Mouse (Mus musculus): ENCODE results near the gene Art3.
A peak's percentile ranks its signal among the peaks of the same experiment; 100 is the strongest.

Gene Art3

DNA sequence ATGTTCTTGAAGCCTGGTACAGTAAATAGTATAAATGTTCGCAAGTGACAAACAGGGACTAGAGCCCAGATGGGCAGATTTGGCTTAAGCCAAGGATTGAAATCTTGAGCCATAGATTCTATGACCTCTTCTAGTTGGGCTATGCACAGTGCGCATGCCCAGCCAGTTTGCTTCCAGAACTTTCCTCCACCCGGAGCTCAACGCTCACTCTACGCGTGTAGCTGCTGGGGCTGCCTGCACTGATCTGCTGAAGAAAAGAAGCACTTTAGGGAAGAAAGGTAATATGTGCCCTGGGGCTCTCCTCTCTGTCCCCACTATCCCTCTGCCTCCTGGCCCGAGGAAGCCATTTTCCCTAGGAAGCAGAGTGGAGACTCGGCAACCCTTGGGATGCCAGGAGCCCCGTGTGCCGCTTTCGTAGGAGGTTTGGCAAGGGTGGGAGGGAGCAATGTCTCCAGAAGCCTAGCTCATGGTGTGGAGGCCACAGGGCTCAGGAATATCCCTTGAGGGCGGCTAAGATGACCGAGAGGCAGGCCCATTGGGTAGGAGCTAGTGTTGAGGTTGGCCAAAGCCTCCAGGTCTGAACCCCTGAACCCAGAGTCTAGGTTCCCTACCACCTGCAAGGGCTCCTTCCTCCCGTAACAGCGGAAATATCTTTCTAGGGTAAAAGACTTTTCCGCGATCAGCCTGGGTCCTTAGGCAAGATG lies at the start of gene Art3:
Gene Art3 (plus strand): TSS at position 193 of the 704 bp plus-strand sequence.
- no peak for DNase-seq

DNA sequence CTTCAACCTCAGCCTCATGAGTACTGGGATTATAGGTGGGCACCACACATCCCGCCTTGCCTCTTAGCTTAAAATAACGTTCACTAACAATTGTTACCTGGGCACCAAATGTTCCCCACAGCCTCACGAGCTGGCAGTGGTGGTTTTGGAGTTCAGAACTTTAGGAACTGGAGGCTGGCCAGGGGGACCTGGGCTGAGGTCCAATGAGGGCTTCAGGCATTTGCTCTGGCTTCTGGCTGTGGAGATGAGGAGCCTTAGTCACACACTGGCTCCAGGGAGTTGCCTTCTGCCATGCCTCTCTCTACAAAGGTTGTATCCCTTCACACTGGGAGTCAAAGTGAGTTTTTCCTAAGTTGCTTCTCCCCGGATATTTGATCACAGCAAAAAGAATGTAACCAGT lies 49.1 kb upstream of the Art3 start:
- DNase-seq, result no peak

DNA sequence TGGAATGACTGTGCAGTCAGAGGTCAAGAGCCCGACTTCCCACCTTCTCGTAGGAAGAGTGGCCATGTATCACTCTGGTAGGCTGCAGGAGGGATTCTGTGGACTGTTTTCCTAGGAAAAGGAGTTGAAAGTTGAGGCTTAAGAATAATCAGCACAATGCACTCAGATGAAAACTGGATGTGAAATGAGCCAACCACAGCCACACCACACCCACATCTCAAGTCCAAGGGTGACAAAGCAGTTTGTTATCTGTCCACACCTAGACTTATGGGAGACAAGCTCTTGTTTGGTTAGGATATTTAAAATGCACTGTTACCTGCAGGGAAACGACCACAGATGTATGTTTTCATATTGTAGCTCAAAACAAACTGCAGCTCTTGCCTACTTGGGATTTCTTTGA lies 48.5 kb upstream of the Art3 start:
- DNase-seq, result no peak

DNA sequence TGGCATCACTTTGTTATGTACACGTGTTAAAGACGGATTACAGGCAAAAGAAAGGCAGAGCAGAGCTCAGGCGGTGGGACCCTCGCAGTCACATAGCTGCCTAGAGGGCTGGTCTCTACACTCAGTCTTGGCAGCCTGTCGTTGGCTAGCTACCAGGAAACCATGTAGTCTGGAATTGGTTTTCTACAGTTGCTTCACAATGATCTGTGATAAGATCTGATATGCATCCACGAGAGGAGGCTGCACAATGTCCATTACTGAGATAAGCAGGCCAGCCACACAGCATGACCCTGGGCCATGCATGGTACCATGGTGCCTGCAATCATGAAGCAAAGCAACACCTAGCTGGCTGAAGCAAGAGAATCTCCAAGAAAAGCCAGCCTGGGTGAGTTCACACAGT lies 43.8 kb upstream of the Art3 start:
- DNase-seq, result no peak

DNA sequence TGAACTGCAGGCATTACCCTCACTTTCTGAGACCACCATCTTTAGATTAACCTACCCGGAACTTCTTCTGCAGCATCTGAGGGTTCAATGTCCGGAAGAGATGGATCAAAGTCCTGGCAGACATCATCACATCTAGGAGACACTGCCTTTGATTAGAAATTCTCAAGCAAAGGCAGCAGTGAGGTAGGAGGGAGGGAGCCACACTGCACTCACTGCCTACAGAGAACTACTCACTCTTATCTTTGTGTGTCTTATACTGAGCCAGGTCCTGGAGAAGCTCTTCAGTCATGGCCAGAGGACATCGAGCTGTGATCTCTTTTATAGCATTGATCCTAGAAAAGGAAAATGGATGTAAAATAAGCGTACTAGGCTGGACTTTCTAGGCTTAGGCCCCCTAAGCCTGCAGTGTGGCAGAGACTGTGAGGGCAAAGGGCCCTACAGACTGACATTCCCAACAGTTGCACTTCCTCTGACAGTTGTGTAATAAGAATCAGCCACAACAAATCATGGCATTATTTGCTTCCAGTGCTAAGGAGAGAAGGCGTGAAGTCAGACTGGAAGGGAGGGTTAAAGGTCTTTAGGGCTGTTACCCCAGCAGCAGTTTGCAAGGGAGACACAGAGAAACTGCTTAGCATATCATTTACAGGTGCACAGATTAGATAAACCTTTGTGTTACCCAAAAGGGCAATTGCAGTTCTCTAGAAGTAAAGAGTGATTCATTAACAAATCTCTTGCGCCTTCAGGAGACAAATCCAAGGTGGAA lies 39.8 kb upstream of the Art3 start:
- peak; percentile 36 for DNase-seq

DNA sequence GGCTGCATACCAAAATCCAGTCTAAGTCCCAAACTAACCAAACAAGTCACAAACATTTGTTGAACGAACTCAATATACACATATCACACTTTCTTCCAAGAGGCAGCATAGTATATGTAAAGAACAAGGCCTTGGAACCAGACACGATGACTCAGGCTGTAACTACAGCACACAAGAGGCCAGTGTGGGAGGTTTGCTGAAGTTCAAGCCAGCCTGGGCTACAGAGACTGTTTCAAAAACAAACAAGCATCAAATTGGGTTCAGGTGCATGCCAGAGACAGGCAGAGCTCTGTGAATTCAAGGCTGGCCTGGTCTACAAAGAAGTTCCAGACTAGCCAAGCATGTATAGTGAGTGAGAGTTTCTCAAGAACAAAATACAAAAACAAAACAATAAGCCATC lies 37.1 kb upstream of the Art3 start:
- no peak for DNase-seq

DNA sequence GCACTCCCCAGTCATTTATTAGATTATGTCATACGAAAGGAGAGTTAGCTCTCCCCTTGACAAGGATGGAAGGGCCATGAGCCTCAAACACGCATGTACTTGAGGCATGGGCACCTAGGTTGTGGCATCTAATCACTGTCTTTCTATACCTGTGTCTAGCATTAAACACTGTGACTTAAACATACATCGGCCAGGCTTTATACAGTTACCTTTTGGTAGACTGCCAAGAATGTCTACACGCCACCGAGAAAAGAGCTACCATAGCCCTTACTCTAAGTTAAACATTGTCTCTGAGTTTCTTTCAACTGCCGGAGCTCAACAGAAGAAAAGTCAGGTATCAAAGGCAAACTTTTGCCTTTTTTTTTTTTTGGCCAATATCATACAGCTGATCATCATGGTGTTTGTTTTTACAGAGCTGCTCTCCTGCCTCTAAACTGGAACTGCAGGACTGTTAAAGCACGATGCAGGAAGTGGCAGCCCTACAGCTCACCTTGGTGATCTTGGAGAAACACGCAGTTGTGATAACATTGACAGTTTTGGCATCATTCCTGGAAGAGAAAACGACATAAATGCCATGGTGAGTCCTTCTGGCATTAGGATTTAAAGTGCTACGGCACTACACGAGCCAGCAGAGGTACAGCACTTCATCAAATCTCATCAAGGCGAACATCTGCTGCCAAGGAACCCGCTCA lies 29.3 kb upstream of the Art3 start:
- DNase-seq, result no peak

DNA sequence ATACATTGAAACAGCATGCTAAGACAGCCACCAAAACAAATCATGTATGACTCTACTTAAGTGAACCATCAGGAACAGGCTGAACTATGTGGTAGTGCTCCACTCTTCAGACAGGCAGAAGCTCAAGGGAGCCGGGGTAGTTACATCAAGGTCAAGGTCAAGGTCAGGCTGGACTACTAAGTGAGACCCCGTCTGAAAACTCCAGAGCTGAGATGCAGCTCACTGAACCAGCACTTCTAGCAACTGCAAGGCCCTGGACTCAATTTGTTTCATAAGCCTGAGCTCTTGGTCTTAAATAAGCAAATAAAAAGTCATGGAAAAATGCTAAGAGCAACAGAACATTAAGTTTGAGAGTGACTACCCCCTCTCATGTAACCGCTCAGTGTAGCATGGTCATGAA lies 27.3 kb upstream of the Art3 start:
- no peak for DNase-seq

DNA sequence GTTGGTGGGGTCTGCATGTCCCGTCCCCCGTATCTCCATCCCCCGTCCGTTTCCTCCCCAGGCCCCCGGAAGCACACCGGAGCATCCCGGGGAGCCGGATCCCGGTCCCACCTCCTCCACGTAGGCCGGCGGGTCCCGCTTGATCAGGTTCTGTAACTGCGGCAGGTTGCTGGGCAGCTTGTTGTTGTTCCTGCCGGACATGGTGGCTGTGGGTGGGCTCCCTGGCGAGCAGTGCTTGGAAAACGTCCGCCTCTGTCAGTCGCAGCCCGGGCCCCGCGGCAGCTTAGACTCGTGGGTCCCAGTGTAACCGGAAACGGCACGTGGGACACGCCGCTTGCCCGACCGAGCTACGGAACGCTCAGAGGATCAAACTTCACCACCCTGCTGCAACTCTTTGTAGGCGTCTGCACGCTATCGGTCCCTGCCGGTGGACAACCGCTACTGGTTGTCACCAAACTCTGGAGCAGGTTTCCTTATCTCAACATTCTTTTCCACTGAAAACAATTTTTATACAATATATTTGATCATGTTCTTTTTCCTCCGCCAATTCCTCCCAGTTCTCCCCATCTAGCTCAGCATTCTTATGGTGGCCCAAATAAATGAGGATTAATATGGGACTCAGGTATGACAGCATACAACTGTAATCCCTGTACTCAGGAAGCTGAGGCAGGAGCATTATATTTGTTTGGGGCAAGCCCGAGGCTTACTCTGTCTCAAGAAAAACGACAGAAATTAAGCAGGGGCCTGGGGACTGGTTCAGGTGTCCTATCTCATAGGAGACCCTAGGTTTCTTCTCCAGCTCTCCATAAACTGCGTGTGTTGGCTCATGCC lies 21.7 kb upstream of the Art3 start, which contains the start of gene Sdad1:
Gene Sdad1 (minus strand): TSS at position 799 of the 831 bp plus-strand sequence.
- DNase-seq, result peak; percentile 93

DNA sequence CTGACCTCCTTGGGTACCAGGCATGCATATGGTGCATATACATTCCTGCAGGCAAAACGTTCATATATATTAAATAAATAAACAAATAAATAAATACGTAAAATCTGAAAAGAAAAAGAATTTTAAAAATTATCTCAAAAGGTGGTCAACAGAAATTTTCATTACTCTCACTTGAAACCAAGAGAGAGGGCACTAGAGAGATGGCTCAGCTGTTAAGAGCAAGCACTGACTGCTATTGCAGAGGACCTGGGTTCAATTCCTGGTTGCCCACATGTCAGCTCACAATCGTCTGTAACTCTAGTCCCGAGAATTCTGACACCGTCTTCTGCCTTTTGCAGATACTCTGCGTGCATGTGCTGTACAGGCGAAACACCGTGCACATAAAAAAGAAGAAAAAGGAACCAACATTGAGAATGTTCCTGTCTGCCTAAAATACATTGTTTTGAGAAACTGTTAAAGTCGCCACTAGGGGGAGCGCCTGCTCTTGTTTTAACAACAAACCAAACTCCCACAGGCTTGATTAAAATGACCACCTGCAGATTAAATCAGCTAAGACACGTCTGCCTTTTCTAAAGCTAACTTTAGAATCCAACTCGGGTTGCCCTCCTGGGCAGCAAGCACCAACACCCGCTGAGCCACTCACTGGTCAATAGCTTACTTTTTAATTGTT lies 19.4 kb upstream of the Art3 start:
- DNase-seq, result peak; percentile 79

DNA sequence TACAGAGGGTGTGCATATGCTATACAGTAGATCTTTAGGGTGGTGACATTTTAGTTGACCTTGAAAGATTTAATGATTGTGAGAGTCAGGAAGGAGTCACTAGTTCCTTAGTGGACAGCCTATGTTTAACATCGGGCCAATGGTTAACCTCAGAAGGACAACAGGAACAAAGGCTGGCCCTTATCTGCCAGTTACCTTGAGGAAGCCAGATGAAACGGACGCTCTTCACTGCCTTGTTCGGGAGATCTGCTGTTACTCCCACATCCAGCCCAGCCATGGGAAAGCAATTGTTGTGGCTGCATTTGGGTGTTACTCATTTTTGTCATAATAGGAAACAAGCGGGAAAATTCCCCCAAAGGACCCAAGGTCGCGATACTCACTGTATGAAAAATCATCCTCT lies 17.9 kb upstream of the Art3 start:
- no peak for DNase-seq

DNA sequence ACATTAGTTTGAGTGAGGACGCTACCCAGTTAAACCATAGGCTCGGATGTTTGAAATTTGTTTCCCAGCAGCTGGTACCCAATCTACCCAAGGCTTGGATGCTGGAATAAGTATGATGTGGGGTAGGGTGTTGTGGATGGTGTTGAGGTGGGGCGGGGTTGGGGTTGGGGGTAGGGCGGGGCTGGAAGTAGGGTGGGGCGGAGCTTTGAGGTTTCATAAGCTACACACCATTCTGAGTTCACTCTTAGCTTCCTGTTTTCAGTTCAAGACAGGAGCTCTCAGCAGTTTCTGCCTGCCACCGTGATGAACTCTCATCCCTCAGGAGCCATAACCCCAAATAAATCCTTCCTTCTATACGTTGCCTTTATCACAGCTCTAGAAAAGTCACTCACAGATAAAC lies 13.5 kb upstream of the Art3 start:
- DNase-seq, result no peak

DNA sequence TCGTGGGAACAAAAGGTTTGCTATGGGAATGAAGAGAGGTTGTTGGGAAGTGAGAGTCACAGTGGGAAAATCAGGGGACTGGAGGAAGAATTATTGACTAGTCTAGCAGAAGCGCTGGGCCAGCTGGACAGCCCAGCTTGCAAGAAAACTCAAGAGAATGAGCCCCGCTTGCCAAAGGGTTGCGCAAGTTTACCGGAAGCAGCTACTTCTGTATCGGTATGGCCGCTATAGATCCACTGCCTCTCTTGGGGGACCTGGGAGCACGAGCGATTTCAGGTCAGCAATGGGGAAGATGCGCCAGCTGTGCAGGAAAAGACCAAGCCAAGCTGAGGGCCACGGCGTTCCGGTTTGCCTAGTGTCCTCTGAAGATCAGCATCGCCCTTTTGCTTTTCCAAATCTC lies 13.0 kb upstream of the Art3 start:
- no peak for DNase-seq

DNA sequence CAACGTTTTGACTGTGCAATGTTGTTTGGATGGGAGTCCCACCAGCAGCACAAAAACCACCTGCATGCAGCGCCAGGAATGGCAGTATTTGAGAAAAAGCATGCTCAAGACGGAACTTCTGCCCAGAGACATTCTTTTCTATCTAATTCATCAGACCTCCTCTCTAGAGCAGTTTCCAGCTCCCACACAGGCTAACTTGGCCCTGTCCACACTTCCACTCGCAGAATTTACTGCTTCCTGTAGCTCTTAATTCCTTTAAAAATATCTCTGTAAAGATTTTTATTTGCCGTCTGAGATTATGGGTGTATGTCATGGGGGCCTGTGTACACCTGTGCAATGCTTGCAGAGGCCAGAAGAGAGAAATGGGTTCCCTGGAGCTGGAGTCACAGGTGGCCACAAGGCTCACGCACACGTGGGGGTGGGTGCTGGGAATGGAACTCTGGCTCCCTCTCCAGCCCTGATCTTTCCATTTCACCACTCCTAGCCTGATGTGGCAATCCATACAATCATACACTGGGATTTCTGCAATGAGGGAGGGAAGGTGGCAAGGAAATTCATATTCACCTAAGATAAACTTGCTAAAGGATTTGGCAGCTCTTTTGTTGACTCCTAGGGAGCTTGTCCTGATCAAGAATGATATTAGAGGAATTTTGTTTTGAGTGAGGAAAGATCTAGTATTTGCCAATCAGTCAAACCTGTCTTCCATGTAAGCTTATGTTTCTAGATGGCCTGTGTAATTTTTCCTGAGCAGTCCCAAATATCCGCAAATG lies 9.8 kb upstream of the Art3 start:
- DNase-seq, result peak; percentile 9

DNA sequence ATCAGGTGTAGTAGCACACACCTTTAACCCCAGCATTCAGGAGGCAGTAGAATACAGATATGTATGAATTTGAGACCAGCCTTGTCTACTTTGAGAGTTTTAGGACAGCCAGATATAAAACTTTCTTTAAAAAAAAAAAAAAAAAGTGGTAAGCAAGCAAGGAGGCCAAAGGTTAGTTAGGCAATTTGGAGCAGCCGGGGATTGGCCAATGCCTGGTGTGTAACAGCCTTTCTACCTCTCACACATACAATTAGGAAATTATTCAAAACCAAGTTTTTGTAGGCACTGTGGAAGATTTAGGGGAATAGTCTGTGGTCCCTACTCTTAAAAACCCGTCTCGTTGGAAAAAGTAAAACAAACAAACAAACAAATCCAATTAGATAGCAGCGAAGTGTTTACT lies 9.0 kb upstream of the Art3 start:
- no peak for DNase-seq

DNA sequence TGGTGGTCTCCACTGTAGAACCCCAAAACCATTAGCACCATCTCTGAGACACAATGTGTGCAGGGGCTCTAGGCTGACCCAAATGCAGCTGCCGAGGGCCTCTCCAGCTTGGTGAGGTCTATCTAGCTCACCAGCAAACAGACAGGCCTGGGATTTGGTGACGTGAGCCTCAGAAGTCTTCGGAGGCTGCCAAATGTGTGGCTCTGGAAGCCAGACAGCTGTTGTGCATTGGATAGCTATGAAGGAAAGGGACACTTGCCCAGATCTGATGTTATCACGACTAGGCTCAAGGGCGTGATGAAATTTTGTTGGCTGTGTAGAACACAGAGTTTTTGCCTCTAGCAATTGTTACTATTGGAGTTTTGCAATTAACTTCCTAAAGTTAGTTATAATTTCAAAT lies 8.4 kb upstream of the Art3 start:
- peak; percentile 32 for DNase-seq

DNA sequence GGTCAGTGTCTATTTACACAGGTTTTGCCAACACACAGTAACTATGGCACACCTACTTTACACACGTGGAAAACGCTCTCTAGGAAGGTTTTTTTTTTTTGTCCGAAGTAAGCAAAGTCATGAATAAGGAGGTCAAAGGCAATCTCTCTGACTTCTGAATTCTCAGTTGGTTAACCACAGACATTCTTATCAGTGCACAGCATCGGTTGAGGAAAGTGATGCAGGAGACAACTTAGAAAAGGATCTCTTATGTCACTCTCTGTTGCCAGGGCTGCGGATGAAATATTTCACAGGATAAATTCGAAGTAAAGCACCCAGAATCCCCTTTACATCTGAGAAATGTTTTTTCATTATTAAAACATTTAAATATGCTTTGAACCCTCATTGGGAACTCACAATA lies 4.3 kb upstream of the Art3 start:
- no peak for DNase-seq

DNA sequence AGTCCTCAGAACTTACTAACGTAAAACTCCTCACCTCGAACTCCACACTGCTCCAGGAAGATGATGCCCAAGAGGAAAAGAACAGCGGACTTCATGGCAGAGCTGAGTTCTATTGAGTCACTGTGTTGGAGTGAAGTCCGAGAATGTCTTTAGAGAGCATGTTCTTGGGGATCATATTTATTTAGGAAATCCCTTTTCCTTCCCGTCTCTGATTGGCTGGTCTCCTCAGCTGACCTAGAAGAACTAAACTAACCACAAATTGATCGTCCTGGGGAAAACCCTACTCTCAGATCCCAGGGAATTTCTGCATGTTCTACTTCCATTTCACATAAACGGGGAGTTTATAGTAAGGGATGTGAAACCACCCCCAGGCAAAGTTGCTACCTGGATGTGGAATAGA lies 3.7 kb upstream of the Art3 start, which contains the start of gene Cxcl9:
Gene Cxcl9 (minus strand): TSS at position 151 of the 400 bp plus-strand sequence.
- no peak for DNase-seq

DNA sequence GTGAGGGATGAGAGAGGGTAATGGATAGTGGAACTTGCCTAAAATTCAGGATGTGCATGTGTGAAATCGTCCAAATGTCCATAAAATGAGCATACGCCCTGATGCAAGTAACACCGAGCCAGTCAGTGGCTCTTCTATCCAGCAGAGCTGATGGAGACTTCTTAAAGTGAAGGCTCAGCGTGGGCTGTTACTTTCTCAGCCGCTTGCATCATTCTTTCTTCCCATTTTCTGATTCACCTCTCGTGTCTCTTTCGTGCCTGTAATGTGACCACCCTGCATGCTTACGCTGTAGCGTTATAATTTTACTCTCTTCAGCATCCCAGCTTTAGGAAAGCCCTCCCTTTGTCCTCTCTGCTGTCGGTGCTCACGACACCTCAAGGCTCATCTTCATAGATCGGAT lies 505 bp upstream of the Art3 start:
- no peak for DNase-seq

DNA sequence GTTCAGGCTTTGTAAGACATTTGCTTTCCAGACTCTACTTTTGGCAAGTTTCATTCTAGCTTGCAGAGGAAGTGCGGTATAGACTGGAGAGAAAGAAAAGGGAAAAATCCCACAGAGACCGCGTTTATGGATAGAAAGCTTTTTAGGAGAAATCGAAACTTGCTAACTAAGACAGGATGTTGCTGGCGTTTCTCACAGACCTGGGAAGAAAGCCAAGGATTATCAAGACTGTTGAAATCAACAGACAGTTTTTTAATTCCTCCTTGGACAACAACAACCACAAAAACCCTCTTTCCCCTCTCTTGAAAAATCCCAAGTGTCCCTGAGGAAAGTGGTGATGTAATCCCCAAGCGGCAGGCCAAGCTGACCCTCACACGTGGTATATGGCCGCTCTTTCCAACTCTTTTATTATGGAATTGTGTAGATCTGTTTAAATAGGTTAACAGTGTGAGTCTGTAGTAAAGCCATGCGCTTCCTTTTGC lies 773 bp downstream of the Art3 start:
- peak; percentile 30 for DNase-seq

DNA sequence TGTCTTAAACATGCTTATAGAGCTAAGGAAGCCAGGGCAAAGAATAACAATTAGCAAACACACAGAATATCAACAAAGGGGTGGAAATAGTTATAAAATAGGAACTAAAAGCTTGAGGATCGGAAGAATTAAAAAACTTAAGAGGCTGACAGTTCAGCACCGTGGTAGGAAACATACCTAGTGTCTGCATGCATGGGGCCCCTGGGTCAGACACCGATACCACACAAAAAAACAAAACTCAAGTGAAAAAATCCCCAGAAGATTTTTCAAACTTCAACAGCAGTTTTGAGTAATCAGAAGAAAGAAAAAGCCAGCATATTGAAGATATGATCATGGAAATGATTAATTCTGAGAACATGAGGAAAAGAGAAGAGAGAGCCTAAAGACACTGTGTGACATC lies 5.1 kb downstream of the Art3 start:
- no peak for DNase-seq

Measured in kidney, adult 11 months (tissue).